ENCODE assay signal across 9 mouse cellular contexts in the genomic region with DNA sequence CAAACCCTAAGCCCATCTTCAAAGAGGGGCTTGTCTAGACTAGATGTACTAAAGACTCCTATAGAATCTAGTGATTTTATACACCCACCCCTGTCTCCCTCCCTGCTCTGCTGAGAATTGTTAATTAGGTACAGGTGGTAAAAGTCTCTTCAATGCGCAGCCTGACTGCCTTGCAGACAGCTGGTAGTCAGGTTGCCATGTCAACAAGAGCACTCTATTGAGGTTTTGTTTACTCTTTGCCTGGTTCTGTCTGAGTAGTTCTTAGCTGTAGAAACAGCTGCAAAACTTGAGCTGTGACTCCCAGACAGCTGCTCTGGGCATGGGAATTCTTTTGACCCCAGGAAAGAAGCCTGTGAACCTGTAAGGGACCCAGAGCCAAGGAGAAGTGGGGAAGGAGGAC.
DNase-seq lines count a peak whose midpoint lies in the region; ATAC-seq lines count a peak whose summit lies in the region.
"Had no signal": no experiment of that assay in that cellular context is flagged by ENCODE, and none has a peak within 500 bp of the region (broad histone marks: within the 10 kb centered on the region; RNA-seq: fewer than 3 reads in every experiment).

No protein-coding gene starts in this region.

- no peak for DNase-seq in kidney, adult 11 months
- peak; percentile 12 for DNase-seq in layer of hippocampus, postnatal 14 days (ENCODE audit: low spot score in 2 of 2)
- no peak for DNase-seq in spleen, postnatal 10 days (ENCODE audit: low spot score in 2 of 2)
- DNase-seq in T-cell, adult 2 months (ENCODE audit: low spot score), result no peak
- no peak for DNase-seq in gastrocnemius, postnatal 25 days
- DNase-seq: heart, postnatal 36 days had no signal

- WGBS in kidney, embryonic 16.5 days, result 0% methylated on average over 1 of the region's 1 CpGs
- WGBS in embryonic facial prominence, embryonic 13.5 days, result 0% methylated on average over 1 of the region's 1 CpGs
- 5% methylated on average over 1 of the region's 1 CpGs for WGBS in neural tube, embryonic 13.5 days

- 0 out of 2 replicates have a peak, but pooled peaks cover 2% of the 10 kb centered on the region for H3K4me1 ChIP-seq in kidney, embryonic 16.5 days (ENCODE audit: insufficient read depth, low read length)
- H3K4me1 ChIP-seq in embryonic facial prominence, embryonic 13.5 days, result peaks cover 12% of the 10 kb centered on the region
- H3K4me1 ChIP-seq in neural tube, embryonic 13.5 days (replicated peaks), result peaks cover 15% of the 10 kb centered on the region

- H3K4me2 ChIP-seq in kidney, embryonic 16.5 days (replicated peaks; ENCODE audit: low read depth, low read length), result no peak overlapping the region
- H3K4me2 ChIP-seq in embryonic facial prominence, embryonic 13.5 days, result no peak overlapping the region
- no peak overlapping the region for H3K4me2 ChIP-seq in neural tube, embryonic 13.5 days

- H3K9ac ChIP-seq in kidney, embryonic 16.5 days (replicated peaks; ENCODE audit: low read length), result no peak overlapping the region
- H3K9ac ChIP-seq in embryonic facial prominence, embryonic 13.5 days, result no peak overlapping the region
- H3K9ac ChIP-seq in neural tube, embryonic 13.5 days, result no peak overlapping the region

- ATAC-seq in kidney, embryonic 16.5 days (ENCODE audit: low FRiP score, low TSS enrichment), result peak; percentile 99
- peak; percentile 69 for ATAC-seq in embryonic facial prominence, embryonic 13.5 days (ENCODE audit: insufficient number of reproducible peaks, insufficient read depth, low FRiP score, low TSS enrichment, low read depth)
- peak; percentile 94 for ATAC-seq in neural tube, embryonic 13.5 days (ENCODE audit: low read depth)

- H3K27ac ChIP-seq in kidney, embryonic 16.5 days (ENCODE audit: low read length), result no peak overlapping the region
- peak overlapping the region; percentile 48; the same call in 1 of the 2 replicates for H3K27ac ChIP-seq in embryonic facial prominence, embryonic 13.5 days
- peak overlapping the region; percentile 66 for H3K27ac ChIP-seq in neural tube, embryonic 13.5 days (replicated peaks)

- no peaks in the 10 kb centered on the region for H3K36me3 ChIP-seq in kidney, embryonic 16.5 days (ENCODE audit: insufficient read depth, low read length)
- no peaks in the 10 kb centered on the region for H3K36me3 ChIP-seq in embryonic facial prominence, embryonic 13.5 days
- H3K36me3 ChIP-seq in neural tube, embryonic 13.5 days, result no peaks in the 10 kb centered on the region

- no peaks in the 10 kb centered on the region for H3K9me3 ChIP-seq in kidney, embryonic 16.5 days (ENCODE audit: low read length)
- H3K9me3 ChIP-seq in embryonic facial prominence, embryonic 13.5 days, result no peaks in the 10 kb centered on the region
- H3K9me3 ChIP-seq in neural tube, embryonic 13.5 days, result no peaks in the 10 kb centered on the region

- H3K4me3 ChIP-seq in kidney, embryonic 16.5 days (ENCODE audit: low read length), result no peak overlapping the region
- H3K4me3 ChIP-seq in embryonic facial prominence, embryonic 13.5 days, result no peak overlapping the region
- H3K4me3 ChIP-seq in neural tube, embryonic 13.5 days, result no peak overlapping the region

- H3K27me3 ChIP-seq in kidney, embryonic 16.5 days (ENCODE audit: insufficient read depth, low read length), result no peaks in the 10 kb centered on the region
- H3K27me3 ChIP-seq in embryonic facial prominence, embryonic 13.5 days, result no peaks in the 10 kb centered on the region
- no peaks in the 10 kb centered on the region for H3K27me3 ChIP-seq in neural tube, embryonic 13.5 days

Comparison
In these comparisons a context has a peak if more than half of its experiments do, and no peak if none do; other contexts are left out.
1. DNase-seq: peak in layer of hippocampus, postnatal 14 days (2 of 2); none in kidney, adult 11 months (single experiment), spleen, postnatal 10 days (0 of 2), T-cell, adult 2 months (single experiment) and gastrocnemius, postnatal 25 days (single experiment).
2. Peak in every context shown above with its lines, with median percentiles within 50 percentile points of each other: ATAC-seq.